Mouse (Mus musculus) brain, embryonic 14.5 days (tissue): ENCODE data around the gene Peg10.

ENCODE experiments used
- CTCF ChIP-seq: fragments of 200-500 bp; IDR thresholded peaks from 2 replicates; pipeline ENCODE4 v1.5.1; 2012; ENCODE audit warnings: inconsistent platforms, mild to moderate bottlenecking, moderate library complexity, borderline replicate concordance; ENCODE audit not compliant: insufficient read depth, insufficient read length; ENCODE audit errors: extremely low read depth
- POLR2A ChIP-seq: fragments of 200-500 bp; IDR thresholded peaks from 2 replicates; pipeline ENCODE4 v1.6.1; 2012; ENCODE audit warnings: mild to moderate bottlenecking, inconsistent platforms, borderline replicate concordance; ENCODE audit not compliant: poor library complexity, insufficient read depth, insufficient read length, severe bottlenecking; ENCODE audit errors: extremely low read depth

GRCm38 (mm10) chr6:4739522-4740355, 7.4 kb upstream of the Peg10 start:
- TF ChIP-seq POLR2A (no peak), CTCF (no peak)
